Mouse (Mus musculus) left cerebral cortex, adult 11 months (tissue): Measurements from ENCODE around the gene Tmem164.

Source experiments
- DNase-seq: peaks from one replicate; pipeline ENCODE4 v3.0.0; 2022; ENCODE audit warnings: low spot score

Gene Tmem164

DNA sequence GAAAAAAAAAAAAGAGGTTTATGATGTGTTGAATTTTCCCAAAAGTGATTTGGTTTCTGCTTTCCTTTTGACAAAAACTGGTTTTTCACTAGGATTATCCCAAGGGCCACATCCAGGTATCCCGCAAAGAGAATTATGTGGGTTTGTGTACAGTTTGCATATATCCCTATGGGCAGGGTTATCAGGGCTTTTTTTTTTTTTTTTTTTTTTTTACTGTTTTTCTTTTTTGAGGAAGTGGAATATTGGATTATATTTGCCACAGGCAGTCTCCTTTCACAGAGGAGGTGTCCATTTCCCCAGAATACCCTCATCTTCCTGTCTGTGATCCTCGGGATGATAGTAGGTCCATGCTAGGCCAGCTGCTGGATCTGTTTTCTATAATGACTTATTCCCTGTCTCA is 148.1 kb downstream of the Tmem164 start:
- DNase-seq, result no peak

- DNase-seq, result no peak
Measured at GRCm38 (mm10) chrX:142829866-142830470, 148.8 kb downstream of the Tmem164 start.

- DNase-seq, result no peak
Measured at GRCm38 (mm10) chrX:142830572-142830971, 149.4 kb downstream of the Tmem164 start.

DNA sequence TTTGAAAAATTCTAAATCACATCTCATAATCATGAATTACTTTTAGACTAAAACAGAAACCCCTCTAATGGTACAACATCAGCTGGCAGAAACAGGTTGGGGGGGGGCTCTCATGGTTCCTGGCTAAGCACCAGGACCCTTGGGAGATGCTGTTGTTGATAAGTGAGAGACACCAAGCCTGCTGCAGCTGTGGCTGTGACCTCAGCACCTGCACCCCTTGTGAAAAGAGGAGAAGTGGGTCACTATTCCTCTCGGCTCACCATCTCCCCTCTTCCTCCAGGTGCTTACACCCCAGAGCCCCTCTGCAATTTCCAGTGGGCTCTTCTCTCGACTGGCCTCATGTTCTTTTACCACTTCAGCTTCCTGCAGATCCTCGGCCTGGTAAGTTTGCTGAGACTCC is 151.0 kb downstream of the Tmem164 start:
- DNase-seq, result no peak

GRCm38 (mm10) chrX:142833164-142833796 is 152.1 kb downstream of the Tmem164 start:
- no peak for DNase-seq

- DNase-seq, result no peak
Measured at GRCm38 (mm10) chrX:142834807-142835206, 153.6 kb downstream of the Tmem164 start.

GRCm38 (mm10) chrX:142836399-142836798 is 155.2 kb downstream of the Tmem164 start:
- DNase-seq, result no peak

GRCm38 (mm10) chrX:142837316-142837715 is 156.1 kb downstream of the Tmem164 start:
- no peak for DNase-seq

DNA sequence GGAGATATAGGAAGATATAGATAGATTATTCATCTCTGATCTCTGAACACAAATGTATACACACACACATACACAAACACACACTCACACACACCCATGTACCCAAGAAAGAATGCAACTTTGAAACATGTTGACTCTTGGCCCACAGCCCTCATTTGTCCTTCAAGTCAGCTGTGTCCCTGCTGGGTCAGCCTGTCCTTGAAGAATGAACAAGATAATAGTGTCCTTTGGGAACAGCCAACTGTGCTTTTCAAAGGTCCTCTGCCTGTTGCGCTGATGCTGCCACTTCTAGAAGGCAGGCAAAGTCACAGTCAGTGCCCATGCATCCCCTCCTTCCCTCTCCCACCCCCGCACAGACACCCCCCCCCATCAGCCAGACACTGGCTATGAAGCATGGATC is 157.6 kb downstream of the Tmem164 start:
- DNase-seq, result no peak

DNA sequence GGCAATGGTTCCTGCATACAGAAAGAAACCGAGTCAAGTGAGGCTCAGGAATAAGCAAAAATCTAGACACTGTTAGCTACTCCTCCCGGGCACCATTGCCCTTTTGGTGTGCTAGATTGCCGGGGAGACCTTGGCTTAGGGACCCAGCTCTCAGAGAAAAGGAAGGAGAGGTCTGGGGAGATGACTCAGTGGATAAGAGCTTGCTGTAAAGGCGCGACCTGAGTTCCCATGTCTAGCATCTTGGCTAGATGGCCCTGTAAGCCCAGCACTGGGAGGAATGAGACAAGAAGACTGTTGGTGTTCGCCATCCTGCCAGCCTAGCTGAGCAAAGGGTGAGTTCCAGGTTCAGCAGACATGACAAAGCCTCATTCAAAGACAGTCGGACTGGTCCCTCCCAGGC is 158.2 kb downstream of the Tmem164 start:
- no peak for DNase-seq

DNA sequence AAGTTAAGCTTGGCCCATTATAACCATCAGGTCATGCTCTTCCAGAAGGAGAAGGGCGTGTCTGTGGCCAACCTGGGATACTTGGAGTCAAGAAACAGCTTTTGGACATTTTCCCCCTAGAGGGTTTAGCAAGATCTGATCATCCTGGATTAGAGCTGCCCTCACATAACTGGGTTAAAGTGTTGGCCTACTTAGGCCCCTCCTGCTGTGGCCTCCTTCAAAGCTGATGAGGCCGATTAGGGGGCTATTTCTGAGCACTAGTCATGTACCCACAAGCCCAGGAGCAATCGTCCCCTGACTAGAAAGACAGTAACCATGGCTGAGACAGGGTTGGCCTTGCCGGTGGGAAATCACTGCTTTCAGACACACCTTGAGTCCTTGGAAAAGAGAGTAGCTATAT is 160.7 kb downstream of the Tmem164 start:
- no peak for DNase-seq

GRCm38 (mm10) chrX:142846266-142846665 is 165.1 kb downstream of the Tmem164 start:
- no peak for DNase-seq

- DNase-seq, result no peak
Measured at GRCm38 (mm10) chrX:142848032-142848431, 166.8 kb downstream of the Tmem164 start.

- DNase-seq, result no peak
Measured at GRCm38 (mm10) chrX:142869844-142870243, 188.6 kb downstream of the Tmem164 start.

GRCm38 (mm10) chrX:142882255-142882654 is 201.0 kb downstream of the Tmem164 start:
- DNase-seq, result no peak

DNA sequence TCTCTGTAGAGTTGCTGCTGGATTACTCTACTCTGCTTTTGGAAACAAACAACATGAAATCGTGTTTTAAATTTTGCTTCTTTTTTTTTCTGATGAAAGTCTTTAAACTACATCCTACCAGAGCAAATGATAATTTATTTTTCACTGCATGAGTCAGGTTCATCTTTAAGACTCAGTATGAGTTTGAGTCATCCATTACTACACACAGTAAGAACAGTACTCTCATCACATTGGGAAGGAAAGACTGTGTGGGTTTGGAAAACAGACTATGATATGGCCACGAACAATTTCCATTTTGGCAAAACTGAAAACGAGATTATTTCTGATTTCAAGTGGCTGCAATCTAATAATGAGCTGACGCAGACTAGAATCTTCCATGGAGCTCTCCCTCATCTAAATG is 202.4 kb downstream of the Tmem164 start:
- DNase-seq, result no peak

DNA sequence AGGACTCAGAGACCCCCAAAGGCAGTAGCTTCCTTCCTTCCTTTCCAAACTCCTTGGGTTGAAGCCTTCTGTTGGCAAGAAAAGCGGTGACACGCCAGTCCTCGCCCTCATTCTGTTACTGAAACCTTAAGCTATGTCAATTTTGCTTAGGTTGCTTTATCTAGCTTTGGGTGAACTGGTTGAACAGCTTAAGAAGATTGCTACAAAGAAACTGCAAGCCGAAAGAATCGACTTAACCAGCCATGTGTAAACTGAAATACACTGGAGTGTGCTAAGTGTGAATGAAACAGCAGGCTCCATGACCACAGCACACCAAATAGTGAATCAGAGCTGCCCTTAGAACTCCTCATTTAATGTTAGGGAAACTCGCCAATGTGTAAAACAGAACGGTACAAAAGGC is 204.8 kb downstream of the Tmem164 start:
- no peak for DNase-seq
